Mouse (Mus musculus) gastrocnemius, postnatal 36 days (tissue): ENCODE data around the gene B020031M17Rik. TPM values are rescaled to one million over a fixed set of nuclear protein-coding genes. Genes with fewer than 3 reads are reported as not detected.

ENCODE experiments used
- total RNA-seq, 2 experiments: library from RNA; stranded (reverse); gene quantifications; 2 replicates each; pipeline ENCODE4 v1.2.3; 2021

The B020031M17Rik gene
- total RNA-seq, 2 experiments from 2014 or later = not detected

Other genes with a start within 250 kb of the B020031M17Rik start
- gene Nim1k, start 194.9 kb downstream of the B020031M17Rik start, total RNA-seq = 1 to 10 TPM in 1 of 2 experiments, under 1 TPM in 1; 0.76 to 1.3 TPM
- 10 to 100 TPM; 19.1 to 19.2 TPM for gene Zfp131, start 159.9 kb downstream of the B020031M17Rik start, total RNA-seq
- gene AF067063, start 120.6 kb downstream of the B020031M17Rik start, total RNA-seq = not detected
- gene D13Ertd608e, start 114.8 kb downstream of the B020031M17Rik start, total RNA-seq = not detected
- not detected for gene Tcstv1, start 56.0 kb downstream of the B020031M17Rik start, total RNA-seq
- gene Gm21761, start 21.5 kb downstream of the B020031M17Rik start, total RNA-seq = not detected
- not detected for gene Gm36079, start 76.2 kb upstream of the B020031M17Rik start, total RNA-seq
- under 1 TPM in 1 of 2 experiments, not detected in 1; 0.17 TPM for gene Gm21188, start 101.4 kb upstream of the B020031M17Rik start, total RNA-seq
- not detected for gene Gm20767, start 189.4 kb upstream of the B020031M17Rik start, total RNA-seq
- not detected for gene Gm21818, start 221.6 kb upstream of the B020031M17Rik start, total RNA-seq